Mouse (Mus musculus) lung, postnatal 0 days (tissue): ENCODE results near the gene Gsto2.

Experiments
- CTCF ChIP-seq: IDR thresholded peaks from 2 replicates; pipeline ENCODE4 v1.5.1; 2016; ENCODE audit warnings: antibody characterized with exemption, mild to moderate bottlenecking
- EP300 ChIP-seq: IDR thresholded peaks from 2 replicates; pipeline ENCODE4 v1.6.1; 2016; ENCODE audit warnings: antibody characterized with exemption, mild to moderate bottlenecking, control low read depth

DNA sequence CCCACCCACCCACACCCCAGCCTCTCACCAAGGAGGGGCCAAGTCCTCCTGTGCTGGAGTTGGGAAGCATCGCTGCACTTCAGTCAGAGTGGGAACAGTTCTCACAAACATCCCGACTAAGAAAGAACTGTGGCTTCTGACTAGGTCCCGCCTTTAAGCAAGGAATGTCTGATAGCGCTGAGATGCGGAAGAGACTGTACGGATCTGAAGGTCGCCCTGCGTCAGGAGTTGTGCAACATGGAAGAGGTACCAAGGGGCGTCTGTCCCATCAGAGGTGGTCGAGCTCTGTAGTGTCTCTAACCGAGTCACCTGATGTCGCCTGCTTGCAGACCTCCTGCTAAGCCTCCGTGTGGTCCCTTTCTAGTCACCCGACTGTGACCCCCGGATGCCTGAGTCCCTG lies 10.9 kb downstream of the Gsto2 start:
- TF ChIP-seq CTCF = no peak
- no peak for TF ChIP-seq EP300
